Mouse (Mus musculus): ENCODE measurements around the gene Ppara.

DNA sequence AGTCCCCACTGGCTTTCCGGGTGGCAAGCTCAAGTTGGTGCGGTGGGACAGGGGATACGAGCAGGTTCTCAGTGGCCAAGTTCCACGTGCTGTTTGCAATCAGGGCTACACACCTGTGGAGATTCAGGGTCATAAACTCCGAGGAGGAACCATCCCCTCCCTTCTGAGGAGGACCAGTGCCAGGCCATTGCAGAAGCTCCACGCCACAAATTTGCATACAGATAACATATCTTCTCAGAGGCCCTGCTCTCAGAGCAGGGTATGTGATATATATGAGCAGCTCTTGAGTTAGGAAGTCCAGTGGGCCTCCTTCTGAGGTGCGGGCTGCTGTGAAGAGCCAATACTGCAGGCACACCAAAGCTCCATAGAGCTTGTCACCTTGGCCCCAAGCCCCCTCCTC lies 15.8 kb upstream of the Ppara start:
- TF ChIP-seq USF1 (IDR thresholded peaks at IDR 0.05; ENCODE audit: low read depth, low read length) (no peak), MAFK (IDR thresholded peaks at IDR 0.05; ENCODE audit: borderline replicate concordance, low read depth, low read length) (no peak), EP300 (IDR thresholded peaks at IDR 0.05; ENCODE audit: low read depth in 1 of 2, low read length in 2 of 2) (peak; percentile 34 to 40; a peak in 2 of 4 replicates), POLR2A (IDR thresholded peaks at IDR 0.05; ENCODE audit: control insufficient read depth in 1 of 2, insufficient read depth in 1 of 2, low read depth in 1 of 2, low read length in 2 of 2, poor library complexity in 1 of 2) (no peak), POLR2AphosphoS2 (IDR thresholded peaks at IDR 0.05; ENCODE audit: low read length) (no peak), CTCF (IDR thresholded peaks at IDR 0.05 in 2 of 3, conservative IDR thresholded peaks at IDR 0.05 in 1 of 3; ENCODE audit: control insufficient read depth in 1 of 3, insufficient read depth in 1 of 3, low read depth in 2 of 3, low read length in 3 of 3, poor library complexity in 1 of 3, severe bottlenecking in 1 of 3) (no peak), E2F4 (IDR thresholded peaks at IDR 0.05; ENCODE audit: borderline replicate concordance, low read depth, low read length) (no peak), NRF1 (IDR thresholded peaks at IDR 0.05; ENCODE audit: insufficient read depth, low read depth, low read length, poor library complexity, severe bottlenecking) (no peak), MXI1 (IDR thresholded peaks at IDR 0.05; ENCODE audit: low read depth, low read length) (no peak; the same call in 1 of the 2 replicates), SMC3 (IDR thresholded peaks at IDR 0.05; ENCODE audit: low read depth, low read length) (no peak)

All from MEL (cell line).